Mouse (Mus musculus): Measurements from ENCODE around the gene Gpr6. TPM values are rescaled to one million over a fixed set of nuclear protein-coding genes. Genes with fewer than 3 reads are reported as not detected.

Gene Gpr6
- polyA plus RNA-seq, 1 experiment from 2014 or later: 4.4 TPM

Other genes starting within 250 kb of the Gpr6 start
- gene Cdc40, start 189.0 kb downstream of the Gpr6 start, polyA plus RNA-seq (2015; fragmentation: Nextera tagmentation; extraction: Ambion mirVana): 23.4 and 24.8 TPM in 2 replicates
- gene Wasf1, start 188.8 kb downstream of the Gpr6 start, polyA plus RNA-seq (2015; fragmentation: Nextera tagmentation; extraction: Ambion mirVana): 126 and 136 TPM in 2 replicates
- 31.6 and 32.5 TPM in 2 replicates for gene Fig4, start 231.0 kb upstream of the Gpr6 start, polyA plus RNA-seq (2015; fragmentation: Nextera tagmentation; extraction: Ambion mirVana)
- 0.16 and 0.28 TPM in 2 replicates for gene Ak9, start 231.7 kb upstream of the Gpr6 start, polyA plus RNA-seq (2015; fragmentation: Nextera tagmentation; extraction: Ambion mirVana)